33 mouse cellular contexts compared by ENCODE assay signal in genomic region chr4:152101921-152102320, GRCm38 (mm10). TPM values are rescaled to one million over a fixed set of nuclear protein-coding genes. Genes with fewer than 3 reads are reported as not detected.
DNase-seq lines count a peak whose midpoint lies in the region; ATAC-seq and TF ChIP-seq lines count a peak whose summit lies in the region.
"Had no signal": no experiment of that assay in that cellular context is flagged by ENCODE, and none has a peak within 500 bp of the region (broad histone marks: within the 10 kb centered on the region; RNA-seq: fewer than 3 reads in every experiment).

No protein-coding gene starts in this region.

- H3K4me1 ChIP-seq in heart, embryonic 12.5 days (replicated peaks): peaks cover 43% of the 10 kb centered on the region
- peaks cover 43% of the 10 kb centered on the region for H3K4me1 ChIP-seq in kidney, embryonic 16.5 days (ENCODE audit: insufficient read depth, low read length)
- no peaks in the 10 kb centered on the region; the same call in 1 of the 2 replicates for H3K4me1 ChIP-seq in kidney, adult 2 months (ENCODE audit: control insufficient read depth, insufficient read depth, low read length)
- H3K4me1 ChIP-seq in lung, embryonic 15.5 days: peaks cover 37% of the 10 kb centered on the region
- H3K4me1 ChIP-seq in limb, embryonic 10.5 days: peaks cover 42% of the 10 kb centered on the region
- H3K4me1 ChIP-seq: forebrain, embryonic 13.5 days had no signal

- TF ChIP-seq POLR2A in kidney, adult 2 months (IDR thresholded peaks at IDR 0.05; ENCODE audit: low read depth, low read length): no peak

- no peak overlapping the region for H3K4me3 ChIP-seq in heart, embryonic 12.5 days
- H3K4me3 ChIP-seq in kidney, embryonic 16.5 days (ENCODE audit: low read length): no peak overlapping the region
- H3K4me3 ChIP-seq in kidney, adult 2 months (ENCODE audit: insufficient read depth, low read depth, low read length): no peak overlapping the region
- no peak overlapping the region for H3K4me3 ChIP-seq in lung, embryonic 15.5 days
- H3K4me3 ChIP-seq in limb, embryonic 10.5 days: no peak overlapping the region
- H3K4me3 ChIP-seq: erythroblast, embryonic 14.5 days; forebrain, embryonic 13.5 days; hindbrain, embryonic 12.5 days; intestine, embryonic 15.5 days; neural tube, embryonic 12.5 days had no signal

- no peak for DNase-seq in heart, adult 8-10 months (ENCODE audit: low spot score)
- DNase-seq in kidney, adult 2 months: no peak
- no peak for DNase-seq in lung, postnatal 4 days
- DNase-seq in limb, embryonic 10.5 days (ENCODE audit: low spot score): no peak
- no peak for DNase-seq in retina, embryonic 14.5 days (ENCODE audit: low spot score)
- DNase-seq: adrenal gland, postnatal 25 days; cerebellum, adult 11-12 months; cerebellum, postnatal 10 days; kidney, adult 8-10 months; kidney, postnatal 14 days; lung, adult 18-20 months; thymus, adult 2 months had no signal

- WGBS in heart, embryonic 12.5 days: 91% methylated on average over 16 of the region's 16 CpGs
- 90% methylated on average over 16 of the region's 16 CpGs for WGBS in kidney, embryonic 16.5 days
- 94% methylated on average over 16 of the region's 16 CpGs for WGBS in kidney, adult 2 months
- 91% methylated on average over 16 of the region's 16 CpGs for WGBS in lung, embryonic 15.5 days
- 96% methylated on average over 16 of the region's 16 CpGs for WGBS in limb, embryonic 10.5 days

- no peak for ATAC-seq in heart, embryonic 12.5 days (ENCODE audit: insufficient number of reproducible peaks, low FRiP score)
- ATAC-seq in kidney, embryonic 16.5 days (ENCODE audit: low FRiP score, low TSS enrichment): no peak
- no peak for ATAC-seq in lung, embryonic 15.5 days (ENCODE audit: borderline replicate concordance, extremely low read depth, low FRiP score, low TSS enrichment)
- ATAC-seq: CD4-positive, CD25-positive, alpha-beta regulatory T cell, adult 4 months; forebrain, embryonic 13.5 days; hindbrain, postnatal 0 days; intestine, embryonic 15.5 days; midbrain, embryonic 16.5 days had no signal

- H3K4me2 ChIP-seq in heart, embryonic 12.5 days: no peak overlapping the region
- no peak overlapping the region for H3K4me2 ChIP-seq in kidney, embryonic 16.5 days (replicated peaks; ENCODE audit: low read depth, low read length)
- no peak overlapping the region for H3K4me2 ChIP-seq in lung, embryonic 15.5 days
- H3K4me2 ChIP-seq: forebrain, embryonic 13.5 days; hindbrain, embryonic 12.5 days; intestine, embryonic 15.5 days; midbrain, embryonic 11.5 days; neural tube, embryonic 12.5 days had no signal

- H3K9me3 ChIP-seq in heart, embryonic 12.5 days (replicated peaks): no peaks in the 10 kb centered on the region
- H3K9me3 ChIP-seq in kidney, embryonic 16.5 days (ENCODE audit: low read length): no peaks in the 10 kb centered on the region
- no peaks in the 10 kb centered on the region for H3K9me3 ChIP-seq in lung, embryonic 15.5 days
- H3K9me3 ChIP-seq in limb, embryonic 10.5 days (replicated peaks): no peaks in the 10 kb centered on the region
- H3K9me3 ChIP-seq: forebrain, embryonic 13.5 days; hindbrain, embryonic 12.5 days; intestine, embryonic 15.5 days; neural tube, embryonic 12.5 days had no signal

- peaks cover 45% of the 10 kb centered on the region for H3K36me3 ChIP-seq in heart, embryonic 12.5 days
- H3K36me3 ChIP-seq in kidney, embryonic 16.5 days (ENCODE audit: insufficient read depth, low read length): peaks cover 37% of the 10 kb centered on the region
- no peaks in the 10 kb centered on the region; the same call in 1 of the 2 replicates for H3K36me3 ChIP-seq in kidney, adult 2 months (ENCODE audit: control insufficient read depth, insufficient read depth, low read length)
- peaks cover 36% of the 10 kb centered on the region for H3K36me3 ChIP-seq in lung, embryonic 15.5 days
- H3K36me3 ChIP-seq in limb, embryonic 10.5 days: peaks cover 47% of the 10 kb centered on the region

- peak overlapping the region; percentile 59; the same call in 1 of the 2 replicates for H3K27ac ChIP-seq in heart, embryonic 12.5 days (ENCODE audit: poor library complexity, severe bottlenecking)
- peak overlapping the region; percentile 74; the same call in 1 of the 2 replicates for H3K27ac ChIP-seq in kidney, embryonic 16.5 days (ENCODE audit: low read length)
- H3K27ac ChIP-seq in kidney, adult 2 months (ENCODE audit: insufficient read depth, low read depth, low read length): no peak overlapping the region
- H3K27ac ChIP-seq in lung, embryonic 15.5 days: 0 out of 2 replicates have a peak overlapping the region, but pooled peaks have one; percentile 27
- H3K27ac ChIP-seq in limb, embryonic 10.5 days: peak overlapping the region; percentile 19; the same call in 1 of the 2 replicates
- H3K27ac ChIP-seq: forebrain, embryonic 13.5 days; hindbrain, embryonic 12.5 days; hindbrain, postnatal 0 days; intestine, embryonic 15.5 days; neural tube, embryonic 12.5 days had no signal

- TF ChIP-seq CTCF in kidney, adult 2 months (conservative IDR thresholded peaks at IDR 0.05; ENCODE audit: insufficient read depth, insufficient read length, low read depth, low read length): no peak

- no peak overlapping the region for H3K9ac ChIP-seq in heart, embryonic 12.5 days
- no peak overlapping the region for H3K9ac ChIP-seq in kidney, embryonic 16.5 days (replicated peaks; ENCODE audit: low read length)
- H3K9ac ChIP-seq in lung, embryonic 15.5 days: no peak overlapping the region
- H3K9ac ChIP-seq: forebrain, embryonic 13.5 days; hindbrain, embryonic 12.5 days; intestine, embryonic 15.5 days; neural tube, embryonic 12.5 days had no signal

- 0 out of 2 replicates have a peak, but pooled peaks cover 5% of the 10 kb centered on the region for H3K27me3 ChIP-seq in heart, embryonic 12.5 days (replicated peaks)
- H3K27me3 ChIP-seq in kidney, embryonic 16.5 days (ENCODE audit: insufficient read depth, low read length): no peaks in the 10 kb centered on the region
- H3K27me3 ChIP-seq in kidney, adult 2 months (replicated peaks; ENCODE audit: control insufficient read depth, insufficient read depth, low read length): no peaks in the 10 kb centered on the region
- no peaks in the 10 kb centered on the region for H3K27me3 ChIP-seq in lung, embryonic 15.5 days
- peaks cover 16% of the 10 kb centered on the region for H3K27me3 ChIP-seq in limb, embryonic 10.5 days (ENCODE audit: low read depth, poor library complexity, severe bottlenecking)
- H3K27me3 ChIP-seq: intestine, embryonic 15.5 days had no signal

RNA-seq across cellular contexts. Expression of gene Tnfrsf25, which starts 13.8 kb away (rescaled TPM):
- 0.86 and 1.1 TPM in 2 replicates for polyA plus RNA-seq in heart, embryonic 12.5 days (2016; fragmentation: Nextera tagmentation; extraction: Ambion mirVana)
- total RNA-seq in heart, adult 8-10 months (2022): 1 to 10 TPM; 1.1 to 3.2 (median 1.8) TPM
- 1.9 and 3.0 TPM in 2 replicates for polyA plus RNA-seq in kidney, embryonic 16.5 days (2015; fragmentation: Nextera tagmentation; extraction: Ambion mirVana)
- 3.3 and 4.4 TPM in 2 replicates for polyA plus RNA-seq in kidney, adult 2 months (2012; rRNA removed)
- 1.1 and 1.5 TPM in 2 replicates for polyA plus RNA-seq in lung, embryonic 15.5 days (2015; fragmentation: Nextera tagmentation; extraction: Ambion mirVana)
- 0.67 and 0.75 TPM in 2 replicates for polyA plus RNA-seq in limb, embryonic 10.5 days (2016; fragmentation: Nextera tagmentation; extraction: Ambion mirVana)
- total RNA-seq: common myeloid progenitor, adult 5-6 weeks; granulocyte monocyte progenitor cell, adult 5-6 weeks had no signal

RNA-seq across cellular contexts. Expression of gene Plekhg5, which starts 29.6 kb away (rescaled TPM):
- polyA plus RNA-seq in heart, embryonic 12.5 days (2016; fragmentation: Nextera tagmentation; extraction: Ambion mirVana): 13.6 and 14.1 TPM in 2 replicates
- total RNA-seq in heart, adult 8-10 months (2022): 10 to 100 TPM; 11.9 to 15.0 (median 14.3) TPM
- polyA plus RNA-seq in kidney, embryonic 16.5 days (2015; fragmentation: Nextera tagmentation; extraction: Ambion mirVana): 25.5 and 28.1 TPM in 2 replicates
- 22.2 and 23.6 TPM in 2 replicates for polyA plus RNA-seq in kidney, adult 2 months (2012; rRNA removed)
- 18.9 and 22.3 TPM in 2 replicates for polyA plus RNA-seq in lung, embryonic 15.5 days (2015; fragmentation: Nextera tagmentation; extraction: Ambion mirVana)
- 9.5 and 13.3 TPM in 2 replicates for polyA plus RNA-seq in limb, embryonic 10.5 days (2016; fragmentation: Nextera tagmentation; extraction: Ambion mirVana)

RNA-seq across cellular contexts. Expression of gene Espn, which starts 50.2 kb away (rescaled TPM):
- polyA plus RNA-seq in heart, embryonic 12.5 days (2016; fragmentation: Nextera tagmentation; extraction: Ambion mirVana): 1.3 and 1.6 TPM in 2 replicates
- total RNA-seq in heart, adult 8-10 months (2022): 1 to 10 TPM; 2.6 to 3.5 (median 3.0) TPM
- 22.2 and 30.6 TPM in 2 replicates for polyA plus RNA-seq in kidney, embryonic 16.5 days (2015; fragmentation: Nextera tagmentation; extraction: Ambion mirVana)
- polyA plus RNA-seq in kidney, adult 2 months (2012; rRNA removed): 48.3 and 57.5 TPM in 2 replicates
- polyA plus RNA-seq in lung, embryonic 15.5 days (2015; fragmentation: Nextera tagmentation; extraction: Ambion mirVana): 11.4 and 13.4 TPM in 2 replicates
- polyA plus RNA-seq in limb, embryonic 10.5 days (2016; fragmentation: Nextera tagmentation; extraction: Ambion mirVana): 2.9 and 3.2 TPM in 2 replicates
- total RNA-seq: granulocyte monocyte progenitor cell, adult 5-6 weeks had no signal

RNA-seq across cellular contexts. Expression of gene Hes2, which starts 56.7 kb away (rescaled TPM):
- not detected in 2 replicates for polyA plus RNA-seq in heart, embryonic 12.5 days (2016; fragmentation: Nextera tagmentation; extraction: Ambion mirVana)
- total RNA-seq in heart, adult 8-10 months (2022): not detected
- polyA plus RNA-seq in kidney, embryonic 16.5 days (2015; fragmentation: Nextera tagmentation; extraction: Ambion mirVana): 0.14 and 0.57 TPM in 2 replicates
- 0.81 and 1.0 TPM in 2 replicates for polyA plus RNA-seq in kidney, adult 2 months (2012; rRNA removed)
- 0.26 and 0.61 TPM in 2 replicates for polyA plus RNA-seq in lung, embryonic 15.5 days (2015; fragmentation: Nextera tagmentation; extraction: Ambion mirVana)
- not detected in 2 replicates for polyA plus RNA-seq in limb, embryonic 10.5 days (2016; fragmentation: Nextera tagmentation; extraction: Ambion mirVana)
- total RNA-seq: adrenal gland, adult 18-20 months; adrenal gland, postnatal 25 days; common myeloid progenitor, adult 5-6 weeks; gastrocnemius, postnatal 10 days; granulocyte monocyte progenitor cell, adult 5-6 weeks; hindbrain, postnatal 0 days; layer of hippocampus, adult 8-10 months; layer of hippocampus, postnatal 25 days; liver, adult 2 months; megakaryocyte, adult 5-6 weeks had no signal
- polyA plus RNA-seq: CD4-positive, CD25-positive, alpha-beta regulatory T cell, adult 4 months; erythroblast, embryonic 14.5 days; forebrain, embryonic 13.5 days; hindbrain, postnatal 0 days; limb, embryonic 11.5 days; liver, adult 2 months; midbrain, embryonic 16.5 days had no signal
